Mouse (Mus musculus) kidney, postnatal 0 days (tissue): ENCODE results near the gene Gm39566. TPM values are rescaled to one million over a fixed set of nuclear protein-coding genes. Genes with fewer than 3 reads are reported as not detected.

Experiments used
- ATAC-seq: fragments of 200-750 bp; cut with Nextera tagmentation; replicated peaks from 2 replicates; pipeline ENCODE4 v1.8.0; 2017; ENCODE audit warnings: low read depth, moderate number of reproducible peaks, moderate TSS enrichment, moderate library complexity; ENCODE audit not compliant: low FRiP score
- DNase-seq: peaks from one replicate; pipeline ENCODE4 v3.0.0-alpha.2; 2016; ENCODE audit warnings: low spot score
- H3K27ac ChIP-seq: fragments of 300-500 bp; sonication (generic); 2 replicates; pipeline ENCODE4 v1.5.1; 2014; ENCODE audit warnings: mild to moderate bottlenecking
- H3K27me3 ChIP-seq: fragments of 300-500 bp; sonication (generic); 2 replicates; pipeline ENCODE4 v1.6.1; 2014; ENCODE audit warnings: low read length, mixed read lengths; ENCODE audit not compliant: insufficient read depth
- H3K36me3 ChIP-seq: fragments of 300-500 bp; sonication (generic); 2 replicates; pipeline ENCODE4 v1.6.1; 2014; ENCODE audit warnings: low read length, mixed read lengths; ENCODE audit not compliant: insufficient read depth
- H3K4me1 ChIP-seq: fragments of 300-500 bp; sonication (generic); replicated peaks from 2 replicates; pipeline ENCODE4 v1.6.1; 2014; ENCODE audit warnings: antibody characterized with exemption, low read length, mixed read lengths; ENCODE audit not compliant: insufficient read depth
- H3K4me2 ChIP-seq: fragments of 300-500 bp; sonication (generic); 2 replicates; pipeline ENCODE4 v1.6.1; 2014; ENCODE audit warnings: mild to moderate bottlenecking, low read length, moderate library complexity, mixed read lengths
- H3K4me3 ChIP-seq: fragments of 300-500 bp; sonication (generic); replicated peaks from 2 replicates; pipeline ENCODE4 v1.5.1; 2014; ENCODE audit warnings: low read depth, low read length
- H3K9ac ChIP-seq: fragments of 300-500 bp; sonication (generic); 2 replicates; pipeline ENCODE4 v1.6.1; 2014; ENCODE audit warnings: low read depth, low read length
- H3K9me3 ChIP-seq: fragments of 300-500 bp; sonication (generic); replicated peaks from 2 replicates; pipeline ENCODE4 v1.6.1; 2016; ENCODE audit warnings: low read length, inconsistent platforms, mixed read lengths
- CTCF ChIP-seq: IDR thresholded peaks from 2 replicates; pipeline ENCODE4 v1.5.1; 2016; ENCODE audit warnings: antibody characterized with exemption, low read depth, mild to moderate bottlenecking, moderate library complexity
- WGBS: fragments of 180-500 bp; shearing (Covaris S2); extraction: QIAGEN DNeasy Blood & Tissue Kit; methylation state at CpG from one replicate; pipeline ENCODE4 v1.1.7; 2014; 5-methylcytosine and 5-hydroxymethylcytosine counted together
- polyA plus RNA-seq: library from polyadenylated mRNA; unstranded; fragments of >200 nt; fragmentation: Nextera tagmentation; extraction: Ambion mirVana; gene quantifications from 2 replicates; pipeline ENCODE4 v1.2.1, GENCODE M21; 2015

Gene Gm39566
- polyA plus RNA-seq, 1 experiment from 2014 or later: not detected

DNA sequence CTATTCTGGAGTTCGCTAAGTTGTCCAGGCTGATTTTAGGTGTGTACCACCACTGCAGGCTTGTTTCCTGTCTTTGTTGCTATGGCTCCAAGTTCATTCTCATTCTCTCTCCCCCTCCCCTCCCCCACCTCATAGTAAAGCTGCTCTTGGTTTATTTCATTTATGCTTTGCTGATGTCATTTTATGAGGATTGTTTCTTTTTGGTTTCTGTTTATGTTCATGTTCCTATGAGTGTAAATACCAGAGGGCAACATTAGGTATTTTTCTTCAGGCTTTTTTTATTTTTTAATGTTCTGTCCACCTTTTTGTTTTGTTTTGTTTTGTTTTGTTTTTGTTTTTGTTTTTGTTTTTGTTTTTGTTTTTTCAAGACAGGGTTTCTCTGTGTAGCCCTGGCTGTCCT is 53.2 kb downstream of the Gm39566 start, which contains the start of gene Slc35g3:
Gene Slc35g3 (minus strand): TSS at position 101 of the 400 bp plus-strand sequence.
- Histone ChIP-seq H3K27ac (no peak within 1 kb of the TSS), H3K9ac (no peak within 1 kb of the TSS), H3K27me3 (no peaks in the 10 kb centered on the region), H3K36me3 (no peaks in the 10 kb centered on the region), H3K9me3 (no peaks in the 10 kb centered on the region), H3K4me1 (peaks cover 15% of the 10 kb centered on the region; the same call in 1 of the 2 replicates), H3K4me3 (no peak within 1 kb of the TSS), H3K4me2 (no peak within 1 kb of the TSS)
- no peak for TF ChIP-seq CTCF
- no peak for ATAC-seq
- DNase-seq: no peak
- WGBS: 64% methylated on average over 1 of the region's 1 CpGs

Other genes starting within 250 kb of the Gm39566 start
- gene Wrap53, start 235.0 kb downstream of the Gm39566 start, polyA plus RNA-seq: 17.9 and 19.4 TPM in 2 replicates
- 117 and 121 TPM in 2 replicates for gene Trp53, start 234.9 kb downstream of the Gm39566 start, polyA plus RNA-seq
- 13.7 and 16.3 TPM in 2 replicates for gene Atp1b2, start 209.4 kb downstream of the Gm39566 start, polyA plus RNA-seq
- gene Shbg, start 197.4 kb downstream of the Gm39566 start, polyA plus RNA-seq: 0.13 TPM in 1 of 2 replicates, not detected in the other
- 27.6 and 31.3 TPM in 2 replicates for gene Sat2, start 193.3 kb downstream of the Gm39566 start, polyA plus RNA-seq
- gene Fxr2, start 182.3 kb downstream of the Gm39566 start, polyA plus RNA-seq: 17.4 and 18.4 TPM in 2 replicates
- 0.28 and 0.32 TPM in 2 replicates for gene Sox15, start 160.0 kb downstream of the Gm39566 start, polyA plus RNA-seq
- gene Mpdu1, start 152.7 kb downstream of the Gm39566 start, polyA plus RNA-seq: 82.6 and 85.7 TPM in 2 replicates
- 10.4 and 12.8 TPM in 2 replicates for gene Cd68, start 149.1 kb downstream of the Gm39566 start, polyA plus RNA-seq
- gene Eif4a1, start 142.9 kb downstream of the Gm39566 start, polyA plus RNA-seq: 468 and 493 TPM in 2 replicates
- 52.2 and 59.4 TPM in 2 replicates for gene Senp3, start 133.2 kb downstream of the Gm39566 start, polyA plus RNA-seq
- 0.43 and 0.89 TPM in 2 replicates for gene Tnfsf13, start 129.5 kb downstream of the Gm39566 start, polyA plus RNA-seq
- gene Tnfsf12, start 119.4 kb downstream of the Gm39566 start, polyA plus RNA-seq: 14.1 and 15.8 TPM in 2 replicates
- gene Tnfsfm13, start 119.2 kb downstream of the Gm39566 start, polyA plus RNA-seq: 8.0 and 8.4 TPM in 2 replicates
- gene Polr2a, start 56.7 kb downstream of the Gm39566 start, polyA plus RNA-seq: 19.0 and 21.0 TPM in 2 replicates
- gene Slc35g3, start 53.3 kb downstream of the Gm39566 start, polyA plus RNA-seq: 0.17 TPM in 1 of 2 replicates, not detected in the other
- 2.7 and 3.3 TPM in 2 replicates for gene Zbtb4, start 49.4 kb downstream of the Gm39566 start, polyA plus RNA-seq
- gene Chrnb1, start 19.4 kb downstream of the Gm39566 start, polyA plus RNA-seq: 12.0 and 12.1 TPM in 2 replicates
- 0.63 and 0.98 TPM in 2 replicates for gene Fgf11, start 13.4 kb downstream of the Gm39566 start, polyA plus RNA-seq
- gene Tmem102, start 9.7 kb downstream of the Gm39566 start, polyA plus RNA-seq: 22.9 and 23.0 TPM in 2 replicates
- gene Spem2, start 3.2 kb upstream of the Gm39566 start, polyA plus RNA-seq: not detected in 2 replicates
- not detected in 2 replicates for gene Spem1, start 6.9 kb upstream of the Gm39566 start, polyA plus RNA-seq
- 4.1 and 4.7 TPM in 2 replicates for gene Nlgn2, start 22.5 kb upstream of the Gm39566 start, polyA plus RNA-seq
- 485 and 528 TPM in 2 replicates for gene Tmem256, start 23.2 kb upstream of the Gm39566 start, polyA plus RNA-seq
- 96.4 and 102 TPM in 2 replicates for gene Plscr3, start 31.1 kb upstream of the Gm39566 start, polyA plus RNA-seq
- gene Tnk1, start 43.4 kb upstream of the Gm39566 start, polyA plus RNA-seq: 6.3 and 7.0 TPM in 2 replicates
- gene Tmem95, start 62.7 kb upstream of the Gm39566 start, polyA plus RNA-seq: not detected in 2 replicates
- gene Kctd11, start 66.1 kb upstream of the Gm39566 start, polyA plus RNA-seq: 7.7 and 7.8 TPM in 2 replicates
- 0.33 and 0.48 TPM in 2 replicates for gene Acap1, start 80.2 kb upstream of the Gm39566 start, polyA plus RNA-seq
- 12.5 and 13.0 TPM in 2 replicates for gene 2810408A11Rik, start 85.7 kb upstream of the Gm39566 start, polyA plus RNA-seq
- 9.7 and 12.7 TPM in 2 replicates for gene Neurl4, start 85.8 kb upstream of the Gm39566 start, polyA plus RNA-seq
- 63.0 and 65.0 TPM in 2 replicates for gene Gps2, start 98.6 kb upstream of the Gm39566 start, polyA plus RNA-seq
- gene Eif5a, start 106.7 kb upstream of the Gm39566 start, polyA plus RNA-seq: 1,371 and 1,476 TPM in 2 replicates
- 6.8 and 7.5 TPM in 2 replicates for gene Ybx2, start 120.5 kb upstream of the Gm39566 start, polyA plus RNA-seq
- gene Slc2a4, start 132.9 kb upstream of the Gm39566 start, polyA plus RNA-seq: 21.4 and 23.1 TPM in 2 replicates
- 238 and 246 TPM in 2 replicates for gene Cldn7, start 149.5 kb upstream of the Gm39566 start, polyA plus RNA-seq
- gene Ctdnep1, start 165.9 kb upstream of the Gm39566 start, polyA plus RNA-seq: 28.3 and 29.1 TPM in 2 replicates
- 97.3 and 97.9 TPM in 2 replicates for gene Elp5, start 167.2 kb upstream of the Gm39566 start, polyA plus RNA-seq
- gene Gabarap, start 175.8 kb upstream of the Gm39566 start, polyA plus RNA-seq: 626 TPM in 2 replicates
- 61.9 and 62.6 TPM in 2 replicates for gene Phf23, start 180.5 kb upstream of the Gm39566 start, polyA plus RNA-seq
- 25.8 and 27.1 TPM in 2 replicates for gene Dvl2, start 185.3 kb upstream of the Gm39566 start, polyA plus RNA-seq
- 178 and 197 TPM in 2 replicates for gene Acadvl, start 200.1 kb upstream of the Gm39566 start, polyA plus RNA-seq
- 4.3 and 6.5 TPM in 2 replicates for gene Dlg4, start 201.6 kb upstream of the Gm39566 start, polyA plus RNA-seq
- gene Asgr1, start 238.8 kb upstream of the Gm39566 start, polyA plus RNA-seq: 2.5 and 2.9 TPM in 2 replicates